Mouse (Mus musculus) midbrain, postnatal 0 days (tissue): ENCODE measurements around the gene Glul. TPM values are rescaled to one million over a fixed set of nuclear protein-coding genes. Genes with fewer than 3 reads are reported as not detected.

Experiments used
- ATAC-seq: fragments of 200-750 bp; cut with Nextera tagmentation; 2 replicates; pipeline ENCODE4 v1.8.0; 2017; ENCODE audit warnings: moderate number of reproducible peaks, mild to moderate bottlenecking, moderate TSS enrichment, moderate library complexity; ENCODE audit not compliant: low FRiP score
- DNase-seq: peaks from one replicate; pipeline ENCODE4 v3.0.0-alpha.2; 2015; ENCODE audit warnings: low spot score
- H3K27ac ChIP-seq: fragments of 300-500 bp; sonication (generic); 2 replicates; pipeline ENCODE4 v1.5.1; 2014; ENCODE audit warnings: low read depth, mild to moderate bottlenecking, low read length, mixed read lengths
- H3K27me3 ChIP-seq: fragments of 300-500 bp; sonication (generic); 2 replicates; pipeline ENCODE4 v1.6.1; 2014; ENCODE audit warnings: low read length, control low read depth, mixed read lengths; ENCODE audit not compliant: insufficient read depth
- H3K36me3 ChIP-seq: fragments of 300-500 bp; sonication (generic); 2 replicates; pipeline ENCODE4 v1.6.1; 2014; ENCODE audit warnings: low read length, control low read depth, mixed read lengths; ENCODE audit not compliant: insufficient read depth
- H3K4me1 ChIP-seq: fragments of 300-500 bp; sonication (generic); 2 replicates; pipeline ENCODE4 v1.6.1; 2014; ENCODE audit warnings: mild to moderate bottlenecking, control low read depth, antibody characterized with exemption, low read length, mixed read lengths; ENCODE audit not compliant: insufficient read depth
- H3K4me2 ChIP-seq: fragments of 300-500 bp; sonication (generic); 2 replicates; pipeline ENCODE4 v1.6.1; 2014; ENCODE audit warnings: low read depth, mild to moderate bottlenecking, low read length, mixed read lengths; ENCODE audit not compliant: poor library complexity, severe bottlenecking
- H3K4me3 ChIP-seq: fragments of 300-500 bp; sonication (generic); 2 replicates; pipeline ENCODE4 v1.5.1; 2014; ENCODE audit warnings: low read depth, mild to moderate bottlenecking, low read length, moderate library complexity
- H3K9ac ChIP-seq: fragments of 300-500 bp; sonication (generic); replicated peaks from 2 replicates; pipeline ENCODE4 v1.6.1; 2014; ENCODE audit warnings: mild to moderate bottlenecking, low read length, moderate library complexity, mixed read lengths; ENCODE audit not compliant: poor library complexity, severe bottlenecking
- H3K9me3 ChIP-seq: fragments of 300-500 bp; sonication (generic); 2 replicates; pipeline ENCODE4 v1.6.1; 2016; ENCODE audit warnings: low read length, control low read depth
- CTCF ChIP-seq: IDR thresholded peaks from 2 replicates; pipeline ENCODE4 v1.5.1; 2016; ENCODE audit warnings: antibody characterized with exemption, mild to moderate bottlenecking
- WGBS: fragments of 180-500 bp; shearing (Covaris S2); extraction: QIAGEN DNeasy Blood & Tissue Kit; methylation state at CpG from one replicate; pipeline ENCODE4 v1.1.7; 2014; 5-methylcytosine and 5-hydroxymethylcytosine counted together
- polyA plus RNA-seq: library from polyadenylated mRNA; unstranded; fragments of >200 nt; fragmentation: Nextera tagmentation; extraction: Ambion mirVana; gene quantifications from 2 replicates; pipeline ENCODE4 v1.2.1, GENCODE M21; 2015
- total RNA-seq: library from RNA; depleted of rRNA; stranded (reverse); fragments of >200 nt; gene quantifications from 2 replicates; pipeline ENCODE4 v1.2.3, GENCODE M21; 2014

The Glul gene
- total and polyA plus RNA-seq, 2 experiments from 2014 or later, result 237 to 330 TPM

- ATAC-seq (no peak), DNase-seq (no peak)
- H3K4me1 ChIP-seq, result no peaks in the 10 kb centered on the region
- H3K9ac ChIP-seq, result no peak overlapping the region
- no peak for TF ChIP-seq CTCF
- H3K27ac ChIP-seq, result no peak overlapping the region
- no peak overlapping the region for H3K4me3 ChIP-seq
- peaks cover 56% of the 10 kb centered on the region for H3K36me3 ChIP-seq
- 30% methylated on average over 6 of the region's 6 CpGs for WGBS
- H3K4me2 ChIP-seq, result no peak overlapping the region
- H3K9me3 ChIP-seq, result no peaks in the 10 kb centered on the region
- H3K27me3 ChIP-seq, result no peaks in the 10 kb centered on the region
Measured at GRCm38 (mm10) chr1:153908208-153908607, 8.5 kb downstream of the Glul start.

- no peak overlapping the region for H3K4me3 ChIP-seq
- no peak overlapping the region for H3K9ac ChIP-seq
- no peak for DNase-seq
- no peak overlapping the region for H3K27ac ChIP-seq
- no peaks in the 10 kb centered on the region for H3K9me3 ChIP-seq
- 86% methylated on average over 4 of the region's 4 CpGs for WGBS
- H3K36me3 ChIP-seq, result peaks cover 52% of the 10 kb centered on the region
- no peaks in the 10 kb centered on the region for H3K27me3 ChIP-seq
- no peak for ATAC-seq
- H3K4me2 ChIP-seq, result no peak overlapping the region
- H3K4me1 ChIP-seq, result no peaks in the 10 kb centered on the region
- TF ChIP-seq CTCF, result no peak
Measured at GRCm38 (mm10) chr1:153908741-153909140, 9.0 kb downstream of the Glul start.

DNA sequence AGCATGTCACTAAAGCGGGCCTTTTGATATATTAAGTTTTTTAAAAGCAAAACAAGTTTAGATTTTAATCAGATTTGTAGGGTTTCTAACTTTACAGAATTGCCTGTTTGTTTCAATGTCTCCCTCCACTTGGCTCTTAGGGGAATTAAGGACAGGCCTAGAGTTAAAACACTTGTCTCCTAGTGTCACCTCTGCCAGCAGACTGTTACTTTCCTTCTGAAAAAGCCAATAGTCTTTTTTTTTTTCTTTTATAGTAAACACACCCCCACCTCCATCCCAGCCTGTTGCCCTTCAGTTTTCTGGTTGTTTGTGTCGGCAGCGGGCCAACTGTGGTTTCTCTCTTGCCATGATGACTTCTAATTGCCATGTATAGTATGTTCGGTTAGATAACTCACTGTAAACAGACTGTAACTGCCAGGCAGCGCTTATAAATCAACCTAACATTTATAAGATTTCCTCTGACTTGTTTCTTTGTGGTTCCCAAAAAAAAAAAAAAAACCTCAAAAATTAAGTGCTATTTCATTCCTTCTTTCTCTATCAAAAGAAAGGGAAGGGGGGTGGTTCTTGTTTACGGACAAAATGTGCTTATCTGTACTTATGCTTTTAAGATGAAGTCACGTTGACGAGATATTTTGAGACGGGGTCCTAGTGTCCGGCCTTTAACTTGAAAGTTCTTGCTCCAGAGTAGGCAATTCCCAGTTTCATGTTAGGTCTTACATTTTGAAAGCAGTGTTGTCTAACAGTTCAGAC is 9.6 kb downstream of the Glul start:
- H3K4me1 ChIP-seq, result no peaks in the 10 kb centered on the region
- 92% methylated on average over 10 of the region's 10 CpGs for WGBS
- TF ChIP-seq CTCF, result no peak
- no peak for DNase-seq
- H3K36me3 ChIP-seq, result peaks cover 46% of the 10 kb centered on the region
- H3K9me3 ChIP-seq, result no peaks in the 10 kb centered on the region
- no peak overlapping the region for H3K27ac ChIP-seq
- no peak overlapping the region for H3K4me3 ChIP-seq
- no peaks in the 10 kb centered on the region for H3K27me3 ChIP-seq
- ATAC-seq, result no peak
- no peak overlapping the region for H3K4me2 ChIP-seq
- H3K9ac ChIP-seq, result no peak overlapping the region

DNA sequence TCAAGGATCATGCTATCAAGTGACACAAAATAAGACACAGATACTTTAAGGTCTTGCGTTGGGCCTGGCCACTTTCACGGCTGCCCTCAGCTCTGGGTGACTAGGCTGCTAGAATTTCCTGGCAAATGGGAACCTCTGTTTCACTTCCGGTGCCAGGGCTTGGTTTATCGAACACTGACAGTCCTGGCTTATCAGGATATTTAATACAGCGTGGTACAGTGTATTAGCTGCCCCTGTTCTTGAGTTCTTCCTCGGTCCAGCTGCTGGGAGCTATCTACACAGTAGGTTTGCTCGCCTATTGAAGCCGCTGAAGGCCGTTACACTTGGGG is 10.2 kb downstream of the Glul start:
- Histone ChIP-seq H3K4me3 (no peak overlapping the region), H3K9ac (no peak overlapping the region), H3K4me2 (no peak overlapping the region), H3K27me3 (no peaks in the 10 kb centered on the region), H3K36me3 (peaks cover 41% of the 10 kb centered on the region), H3K4me1 (no peaks in the 10 kb centered on the region), H3K9me3 (no peaks in the 10 kb centered on the region), H3K27ac (no peak overlapping the region)
- DNase-seq (no peak), ATAC-seq (no peak)
- TF ChIP-seq CTCF, result no peak
- WGBS, result 94% methylated on average over 9 of the region's 9 CpGs

- Histone ChIP-seq H3K4me2 (no peak overlapping the region), H3K36me3 (peaks cover 36% of the 10 kb centered on the region), H3K27me3 (no peaks in the 10 kb centered on the region), H3K4me1 (no peaks in the 10 kb centered on the region), H3K9ac (no peak overlapping the region), H3K27ac (no peak overlapping the region), H3K4me3 (no peak overlapping the region), H3K9me3 (no peaks in the 10 kb centered on the region)
- DNase-seq (no peak), ATAC-seq (no peak)
- TF ChIP-seq CTCF, result no peak
- WGBS, result 88% methylated on average over 5 of the region's 5 CpGs
Measured at GRCm38 (mm10) chr1:153910423-153910822, 10.7 kb downstream of the Glul start.

- Histone ChIP-seq H3K4me1 (no peaks in the 10 kb centered on the region), H3K27me3 (no peaks in the 10 kb centered on the region), H3K4me3 (no peak overlapping the region), H3K9me3 (no peaks in the 10 kb centered on the region), H3K9ac (no peak overlapping the region), H3K27ac (no peak overlapping the region), H3K36me3 (peaks cover 31% of the 10 kb centered on the region), H3K4me2 (no peak overlapping the region)
- WGBS, result 88% methylated on average over 6 of the region's 6 CpGs
- no peak for ATAC-seq
- DNase-seq, result no peak
- no peak for TF ChIP-seq CTCF
Measured at GRCm38 (mm10) chr1:153911276-153911795, 11.6 kb downstream of the Glul start.
